Mouse (Mus musculus): ENCODE measurements at regions not wholly inside any gene's neighbourhood (a gene's known extent, or its start where the extent isn't known, plus 50 kb on each side); places are given as distances from the start of the nearest gene placed in this dataset.
"Not testable (repeated sequence)": the region's sequence is repeated elsewhere in the genome, so short reads cannot be mapped to it uniquely, and the experiment has no call there.

GRCm38 (mm10) chr1:30751138-30751907, 122.4 kb downstream of the Phf3 start:
- no peak for DNase-seq (ENCODE audit: low read depth, low spot score)

- no peak for DNase-seq (ENCODE audit: low read depth, low spot score)
Observed at GRCm38 (mm10) chr1:30741955-30742354, 131.8 kb downstream of the Phf3 start.

GRCm38 (mm10) chr1:30740831-30741230, 132.9 kb downstream of the Phf3 start:
- peak; percentile 49 for DNase-seq (ENCODE audit: low read depth, low spot score)

- no peak for DNase-seq (ENCODE audit: low read depth, low spot score)
Observed at GRCm38 (mm10) chr1:30721519-30721918, 152.2 kb downstream of the Phf3 start.

GRCm38 (mm10) chr1:30720829-30721228, 152.9 kb downstream of the Phf3 start:
- no peak for DNase-seq (ENCODE audit: low read depth, low spot score)

GRCm38 (mm10) chr1:30718578-30718977, 155.1 kb downstream of the Phf3 start:
- DNase-seq (ENCODE audit: low read depth, low spot score): no peak

DNA sequence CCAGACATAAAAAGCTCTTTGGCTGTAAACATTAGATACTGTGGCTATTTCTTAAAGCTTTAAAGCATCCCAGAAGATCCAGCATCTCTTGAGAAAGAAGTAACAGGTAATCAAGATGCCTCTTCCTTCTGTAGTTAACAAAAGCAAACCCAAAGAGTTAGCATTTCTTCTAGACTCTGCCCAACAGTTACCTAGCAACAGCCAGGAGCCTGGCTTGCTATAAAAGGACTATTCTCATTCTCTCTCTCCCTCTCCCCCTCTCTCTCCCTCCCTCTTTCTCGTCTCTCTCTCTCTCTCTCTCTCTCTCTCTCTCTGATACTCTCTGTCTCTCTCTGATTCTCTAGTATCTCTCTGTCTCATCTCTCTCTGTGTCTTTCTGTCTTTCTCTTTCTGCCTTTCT, 157.4 kb downstream of the Phf3 start:
- DNase-seq (ENCODE audit: low read depth, low spot score): no peak

- DNase-seq (ENCODE audit: low read depth, low spot score): no peak
Observed at GRCm38 (mm10) chr1:30701116-30701515, 172.6 kb downstream of the Phf3 start.

DNA sequence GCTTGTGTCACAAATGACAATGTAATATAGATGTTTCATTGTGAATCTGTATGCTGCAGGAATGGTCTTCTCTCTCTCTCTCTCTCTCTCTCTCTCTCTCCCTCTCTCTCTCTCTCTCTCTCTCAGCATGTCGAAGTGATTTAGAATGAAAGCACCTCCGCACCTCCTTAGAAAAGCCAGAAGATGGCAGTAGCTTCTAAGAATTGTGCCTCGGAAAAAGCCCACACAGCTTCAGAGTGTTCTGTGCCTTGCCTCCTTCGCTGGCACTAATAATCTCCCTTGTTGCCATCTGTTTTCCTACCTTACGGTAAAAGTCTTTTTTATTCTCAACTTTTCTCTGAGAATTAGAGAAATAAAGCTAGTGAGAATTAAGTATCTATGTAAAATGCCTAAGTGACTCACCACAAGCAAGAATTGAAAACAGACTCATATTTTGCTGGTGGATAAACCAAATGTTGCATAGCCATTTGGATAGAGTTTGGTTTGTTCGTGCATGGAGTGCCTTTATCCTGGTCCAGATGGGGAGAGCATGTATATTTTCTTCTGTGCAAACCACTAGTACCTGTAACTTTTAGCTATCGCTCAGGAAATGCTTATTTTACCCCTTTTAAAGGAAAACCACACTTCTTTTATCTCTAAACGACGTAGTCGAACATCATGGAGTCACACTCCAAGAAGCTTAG, 173.2 kb downstream of the Phf3 start:
- DNase-seq (ENCODE audit: low read depth, low spot score): peak; percentile 37

DNA sequence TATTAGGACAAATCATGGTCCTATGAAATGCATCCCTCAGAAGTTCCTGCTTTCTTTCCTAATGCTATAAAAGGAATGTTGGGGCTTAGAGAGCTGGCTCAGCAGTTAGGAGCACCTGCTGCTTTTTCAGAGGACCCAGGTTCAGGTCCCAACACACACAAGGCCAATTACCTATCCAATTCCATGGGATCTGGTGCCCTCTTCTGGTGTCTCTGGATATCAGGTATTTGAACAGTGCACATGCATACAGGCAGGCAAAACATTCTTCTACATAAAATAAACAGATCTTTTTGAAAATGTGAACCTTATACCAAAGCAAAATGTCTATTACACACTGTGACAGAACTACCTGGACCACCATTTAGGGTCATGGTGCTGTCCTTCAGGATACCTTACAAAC, 177.4 kb downstream of the Phf3 start:
- DNase-seq (ENCODE audit: low read depth, low spot score): peak; percentile 13

- no peak for DNase-seq (ENCODE audit: low read depth, low spot score)
Observed at GRCm38 (mm10) chr1:30685318-30685717, 188.4 kb downstream of the Phf3 start.

DNA sequence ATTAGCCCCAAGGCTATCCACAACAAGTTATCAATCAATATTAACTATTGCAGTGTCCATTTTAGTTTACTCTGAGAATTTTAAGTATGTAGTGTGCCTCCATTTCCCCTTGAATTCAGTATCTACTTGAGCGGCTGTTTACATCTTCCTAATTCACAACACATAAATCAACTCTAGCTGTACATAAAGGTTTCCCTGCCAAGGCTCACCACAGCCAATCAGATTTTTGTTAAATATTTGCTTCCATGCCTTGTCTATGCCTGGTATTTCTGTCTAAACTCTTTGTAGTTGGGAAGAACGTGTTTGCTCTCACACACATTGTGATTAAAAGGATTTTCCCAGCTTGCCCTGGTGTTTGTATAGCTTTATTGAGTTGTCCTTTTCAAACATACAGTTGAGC, 189.8 kb downstream of the Phf3 start:
- DNase-seq (ENCODE audit: low read depth, low spot score): no peak

GRCm38 (mm10) chr1:30639807-30640206, 233.9 kb downstream of the Phf3 start:
- peak; percentile 6 for DNase-seq (ENCODE audit: low read depth, low spot score)

DNA sequence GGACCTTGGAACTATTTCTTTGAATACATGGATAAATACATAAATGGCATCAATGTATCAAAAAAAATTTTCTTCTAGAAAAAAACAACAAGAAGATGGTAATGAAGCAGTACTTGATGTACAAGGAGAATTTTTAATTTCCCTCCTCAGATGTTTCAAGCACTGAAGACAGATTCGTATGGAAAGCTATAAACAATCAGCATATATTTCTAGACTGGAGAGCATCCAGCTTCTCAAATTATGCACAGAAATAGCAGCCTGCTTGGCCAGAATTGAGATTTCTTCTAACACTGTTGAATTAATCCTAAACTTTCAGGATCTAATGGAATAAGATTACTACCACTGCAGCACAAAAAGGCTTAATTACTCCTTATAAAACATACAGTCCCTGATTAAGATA, 241.0 kb downstream of the Phf3 start:
- no peak for DNase-seq (ENCODE audit: low read depth, low spot score)

DNA sequence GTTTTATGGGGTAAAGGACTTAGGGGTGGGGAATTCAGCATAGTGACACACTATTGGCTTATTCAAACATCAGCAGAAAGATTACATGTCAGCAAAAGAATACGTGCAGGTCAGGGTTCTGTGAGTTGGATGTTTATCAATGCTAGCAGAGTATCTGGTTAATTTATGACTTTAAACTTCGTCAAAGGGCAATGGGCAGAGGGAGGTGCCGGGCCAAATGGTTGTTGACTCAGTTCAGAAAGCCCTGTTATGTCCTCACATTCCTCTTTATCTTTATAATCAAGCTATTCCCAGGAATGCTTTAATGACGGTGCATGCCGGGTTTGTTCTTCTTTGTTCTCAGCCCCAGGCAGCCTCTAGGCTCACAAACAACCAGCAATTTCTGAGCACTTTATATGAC, 245.9 kb downstream of the Phf3 start:
- not testable (repeated sequence) for DNase-seq (ENCODE audit: low read depth, low spot score)

DNA sequence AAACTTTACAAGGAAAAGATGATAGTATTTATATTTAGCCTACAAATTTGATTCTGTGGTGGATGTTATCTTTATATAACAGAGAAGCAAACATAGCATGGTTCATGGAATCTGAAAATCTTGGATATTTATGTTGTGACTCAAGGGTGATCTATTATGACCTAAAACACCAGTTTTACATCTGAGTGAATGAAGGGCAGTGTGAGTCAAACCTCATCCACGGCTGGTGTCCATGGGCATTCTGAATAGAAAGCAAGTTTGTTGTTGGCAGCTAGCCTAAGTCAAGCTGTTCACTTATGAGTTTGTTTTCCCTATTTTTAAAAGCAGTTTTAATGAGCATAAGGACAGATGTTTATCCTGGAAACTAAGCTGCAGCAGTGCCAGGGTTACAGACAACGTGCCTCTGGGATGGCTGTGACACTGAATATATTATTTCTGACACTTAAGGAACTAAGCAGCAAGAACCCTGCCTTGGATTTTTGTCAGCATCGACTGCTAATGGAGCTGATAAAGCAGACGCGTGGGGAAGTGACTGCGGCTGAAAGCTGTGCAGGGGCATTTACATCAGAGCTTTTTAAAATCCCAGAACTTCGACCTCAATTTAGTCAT, 278.5 kb downstream of the Phf3 start:
- no peak for DNase-seq (ENCODE audit: low read depth, low spot score)

GRCm38 (mm10) chr1:30594036-30594435, 279.7 kb downstream of the Phf3 start:
- DNase-seq (ENCODE audit: low read depth, low spot score): no peak

- no peak for DNase-seq (ENCODE audit: low read depth, low spot score)
Observed at GRCm38 (mm10) chr1:30590721-30591120, 283.0 kb downstream of the Phf3 start.

- no peak for DNase-seq (ENCODE audit: low read depth, low spot score)
Observed at GRCm38 (mm10) chr1:30588885-30589284, 284.8 kb downstream of the Phf3 start.

DNA sequence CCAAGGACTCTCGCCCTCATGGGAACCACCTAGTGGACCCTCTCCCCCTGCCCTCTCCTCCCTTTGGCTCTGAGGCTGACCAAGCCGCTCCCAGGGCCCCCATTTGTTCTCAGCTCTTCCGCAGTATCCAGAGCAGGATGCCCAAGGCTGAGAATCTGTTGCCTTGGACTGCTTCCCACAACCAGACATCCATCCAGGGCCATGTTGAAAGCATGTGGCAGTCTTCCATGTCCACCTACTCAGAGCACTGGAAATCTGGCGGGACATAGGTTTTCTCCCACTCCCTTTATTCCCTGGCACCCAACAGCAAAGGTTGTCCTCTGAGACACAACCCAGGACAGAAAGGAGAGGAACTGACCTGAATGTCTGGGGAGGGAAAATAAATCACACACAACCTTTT, 285.4 kb downstream of the Phf3 start:
- no peak for DNase-seq (ENCODE audit: low read depth, low spot score)

- DNase-seq (ENCODE audit: low read depth, low spot score): peak; percentile 46
Observed at GRCm38 (mm10) chr1:30584806-30585205, 288.9 kb downstream of the Phf3 start.

- no peak for DNase-seq (ENCODE audit: low read depth, low spot score)
Observed at GRCm38 (mm10) chr1:30583860-30584259, 289.9 kb downstream of the Phf3 start.

DNA sequence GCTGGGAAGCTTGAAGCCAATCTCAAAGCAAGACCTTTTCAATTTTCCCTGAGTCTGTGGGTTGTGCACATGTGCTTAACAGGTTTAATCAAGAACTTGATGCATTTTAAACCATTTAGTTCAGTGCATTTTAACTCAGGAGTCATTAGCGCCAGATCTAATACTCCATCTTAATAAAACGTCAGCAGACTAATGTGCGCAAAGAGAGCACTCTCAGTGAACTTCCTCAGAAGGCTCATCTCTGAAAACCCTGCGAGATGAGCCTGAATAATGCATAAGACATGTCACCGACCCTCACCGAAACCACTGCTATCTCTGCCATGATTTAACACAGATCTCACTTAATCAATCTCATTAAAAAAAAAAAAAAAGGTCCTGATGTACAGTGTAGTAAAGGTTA, 309.0 kb downstream of the Phf3 start:
- no peak for DNase-seq (ENCODE audit: low read depth, low spot score)

Measured in ZHBTc4 (cell line).